Mouse (Mus musculus) myocyte (in vitro differentiated cells): ENCODE data around the gene Hcar2.

ENCODE experiments used
- CEBPB ChIP-seq: IDR thresholded peaks from 2 replicates; pipeline ENCODE4 v1.6.1; 2011; ENCODE audit warnings: mild to moderate bottlenecking, moderate library complexity; ENCODE audit not compliant: poor library complexity, insufficient read depth, severe bottlenecking
- E2F4 ChIP-seq: IDR thresholded peaks from one replicate; pipeline ENCODE4 v1.6.1; 2011; ENCODE audit warnings: mild to moderate bottlenecking, control low read depth, moderate library complexity; ENCODE audit not compliant: insufficient read depth
- MAX ChIP-seq: IDR thresholded peaks from one replicate; pipeline ENCODE4 v1.6.1; 2011; ENCODE audit warnings: low read depth, mild to moderate bottlenecking, control low read depth
- MYOD1 ChIP-seq, 3 experiments: IDR thresholded peaks; one replicate each; pipeline ENCODE4 v1.6.1; 2011; ENCODE audit warnings: control low read depth in 2 of 3, low read depth in 2 of 3, mild to moderate bottlenecking in 2 of 3, moderate library complexity in 1 of 3; ENCODE audit not compliant: insufficient read length in 2 of 3, control insufficient read depth in 1 of 3
- MYOG ChIP-seq, 3 experiments: IDR thresholded peaks; one replicate each; pipeline ENCODE4 v1.6.1; 2011; ENCODE audit warnings: control low read depth in 2 of 3, low read depth in 2 of 3, mild to moderate bottlenecking in 2 of 3; ENCODE audit not compliant: insufficient read length in 2 of 3, control insufficient read depth in 1 of 3, insufficient read depth in 1 of 3
- POLR2A ChIP-seq: IDR thresholded peaks from one replicate; pipeline ENCODE4 v1.6.1; 2011; ENCODE audit warnings: low read depth, mild to moderate bottlenecking, control low read depth, moderate library complexity; ENCODE audit not compliant: insufficient read length
- SRF ChIP-seq: IDR thresholded peaks from one replicate; pipeline ENCODE4 v1.6.1; 2011; ENCODE audit warnings: low read depth; ENCODE audit not compliant: control insufficient read depth, insufficient read length
- TCF12 ChIP-seq: IDR thresholded peaks from one replicate; pipeline ENCODE4 v1.6.1; 2011; ENCODE audit warnings: mild to moderate bottlenecking, control low read depth; ENCODE audit not compliant: poor library complexity, insufficient read depth, severe bottlenecking
- USF1 ChIP-seq: IDR thresholded peaks from one replicate; pipeline ENCODE4 v1.6.1; 2011; ENCODE audit warnings: low read depth, mild to moderate bottlenecking, control low read depth, moderate library complexity

GRCm38 (mm10) chr5:123853877-123854504 lies 11.3 kb downstream of the Hcar2 start:
- TF ChIP-seq USF1 (no peak), POLR2A (no peak), MAX (no peak), TCF12 (no peak), E2F4 (no peak), MYOG (IDR thresholded peaks at IDR 0.05; ENCODE audit: control insufficient read depth in 1 of 3, insufficient read depth in 1 of 3, insufficient read length in 2 of 3, low read depth in 2 of 3) (no peak), SRF (no peak), CEBPB (no peak), MYOD1 (IDR thresholded peaks at IDR 0.05; ENCODE audit: control insufficient read depth in 1 of 3, insufficient read length in 2 of 3, low read depth in 2 of 3) (no peak)
